Mouse (Mus musculus) spleen, postnatal 10 days (tissue): Measurements from ENCODE around the gene Ccdc124.
"Not testable (repeated sequence)": the region's sequence is repeated elsewhere in the genome, so short reads cannot be mapped to it uniquely, and the experiment has no call there.

Experiments
- DNase-seq, 2 experiments: peaks; one replicate each; pipeline ENCODE4 v3.0.0; 2021 to 2022; ENCODE audit warnings: low spot score in 2 of 2

Ccdc124 gene

GRCm38 (mm10) chr8:70822594-70822993, 51.1 kb downstream of the Ccdc124 start:
- DNase-seq = not testable (repeated sequence)

GRCm38 (mm10) chr8:70821992-70822391, 51.7 kb downstream of the Ccdc124 start:
- DNase-seq = no peak

GRCm38 (mm10) chr8:70821399-70821962, 52.3 kb downstream of the Ccdc124 start:
- peak; percentile 72 to 83 for DNase-seq

- peak in 1 of 2 experiments; percentile 43 for DNase-seq
Observed at GRCm38 (mm10) chr8:70820101-70820935, 53.4 kb downstream of the Ccdc124 start.
